Comparison of ENCODE assay signal across 8 mouse cellular contexts in the genomic region with DNA sequence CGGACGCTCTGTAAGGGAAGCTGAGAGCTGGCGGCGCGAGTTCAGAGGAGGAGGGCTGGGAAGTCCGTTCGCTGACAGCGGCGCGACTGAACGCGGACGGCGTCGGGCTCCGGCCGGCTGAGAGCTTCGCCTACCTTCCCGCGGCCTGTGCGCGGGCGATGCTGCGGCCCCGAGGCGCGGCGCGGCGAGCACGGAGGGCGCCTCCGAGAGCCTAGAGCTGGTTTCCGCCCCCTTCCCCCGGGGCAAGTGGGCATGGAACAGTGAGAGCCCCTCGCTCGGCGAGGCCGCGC. TPM values are rescaled to one million over a fixed set of nuclear protein-coding genes. Genes with fewer than 3 reads are reported as not detected.
DNase-seq lines count a peak whose midpoint lies in the region; ATAC-seq and TF ChIP-seq lines count a peak whose summit lies in the region.

No protein-coding gene starts in this region.

- ATAC-seq in lung, embryonic 16.5 days (ENCODE audit: low read depth), result peak; percentile 61
- ATAC-seq in limb, embryonic 11.5 days (ENCODE audit: insufficient number of reproducible peaks, low FRiP score, low TSS enrichment, low read depth), result peak; percentile 59

- H3K4me2 ChIP-seq in lung, embryonic 16.5 days (ENCODE audit: low read depth, low read length), result peak overlapping the region; percentile 84
- peak overlapping the region; percentile 95 for H3K4me2 ChIP-seq in limb, embryonic 11.5 days (ENCODE audit: low read depth, severe bottlenecking)

- 0% methylated on average over 24 of the region's 40 CpGs for WGBS in lung, embryonic 16.5 days
- 0% methylated on average over 40 of the region's 40 CpGs for WGBS in limb, embryonic 11.5 days
- under 1% methylated on average over 40 of the region's 40 CpGs for whole genome bisulfite sequencing in olfactory bulb, adult 2 months

- no peak for TF ChIP-seq POLR2A in embryonic fibroblast, embryonic 13.5 days (IDR thresholded peaks at IDR 0.05; ENCODE audit: low read depth, low read length)
- no peak; the same call in 1 of the 2 replicates for TF ChIP-seq POLR2A in olfactory bulb, adult 2 months (IDR thresholded peaks at IDR 0.05; ENCODE audit: insufficient read depth, low read depth, low read length)

- DNase-seq in lung, postnatal 4 days, result no peak
- no peak for DNase-seq in limb, embryonic 11.5 days (ENCODE audit: low spot score)
- no peak for DNase-seq in urinary bladder, postnatal 36 days (ENCODE audit: low spot score in 2 of 2)
- no peak for DNase-seq in thymus, adult 18-20 months
- no peak for DNase-seq in ovary, adult 18-20 months (ENCODE audit: low spot score)

- peak overlapping the region; percentile 76 for H3K9ac ChIP-seq in lung, embryonic 16.5 days (ENCODE audit: low read length)
- H3K9ac ChIP-seq in limb, embryonic 11.5 days (ENCODE audit: low read length), result peak overlapping the region; percentile 71

- peaks cover 13% of the 10 kb centered on the region; the same call in 1 of the 2 replicates for H3K4me1 ChIP-seq in lung, embryonic 16.5 days (replicated peaks; ENCODE audit: control insufficient read depth, insufficient read depth, low read length)
- peaks cover 12% of the 10 kb centered on the region for H3K4me1 ChIP-seq in embryonic fibroblast, embryonic 13.5 days (ENCODE audit: control insufficient read depth, insufficient read depth, low read length)
- peaks cover 17% of the 10 kb centered on the region for H3K4me1 ChIP-seq in limb, embryonic 11.5 days (ENCODE audit: control insufficient read depth, insufficient read depth, low read length)
- peaks cover 16% of the 10 kb centered on the region for H3K4me1 ChIP-seq in olfactory bulb, adult 2 months (ENCODE audit: control insufficient read depth, insufficient read depth, low read length)

- H3K27ac ChIP-seq in lung, embryonic 16.5 days (ENCODE audit: low read length), result peak overlapping the region; percentile 79
- H3K27ac ChIP-seq in embryonic fibroblast, embryonic 13.5 days (ENCODE audit: insufficient read depth, low read length), result peak overlapping the region; percentile 68
- H3K27ac ChIP-seq in limb, embryonic 11.5 days (replicated peaks; ENCODE audit: low read depth, low read length), result peak overlapping the region; percentile 76
- H3K27ac ChIP-seq in olfactory bulb, adult 2 months (ENCODE audit: insufficient read depth, low read depth, low read length), result no peak overlapping the region

- H3K9me3 ChIP-seq in lung, embryonic 16.5 days (ENCODE audit: control insufficient read depth, low read length), result no peaks in the 10 kb centered on the region
- no peaks in the 10 kb centered on the region for H3K9me3 ChIP-seq in limb, embryonic 11.5 days (ENCODE audit: control insufficient read depth, low read length)

- peak overlapping the region; percentile 68 for H3K4me3 ChIP-seq in lung, embryonic 16.5 days (ENCODE audit: low read length)
- peak overlapping the region; percentile 76 for H3K4me3 ChIP-seq in embryonic fibroblast, embryonic 13.5 days (ENCODE audit: insufficient read depth, low read length)
- H3K4me3 ChIP-seq in limb, embryonic 11.5 days (ENCODE audit: low read depth, low read length), result peak overlapping the region; percentile 70
- H3K4me3 ChIP-seq in olfactory bulb, adult 2 months (ENCODE audit: insufficient read depth, low read depth, low read length), result peak overlapping the region; percentile 44

- TF ChIP-seq CTCF in embryonic fibroblast, embryonic 13.5 days (IDR thresholded peaks at IDR 0.05; ENCODE audit: borderline replicate concordance, insufficient read depth, low read length), result no peak
- no peak for TF ChIP-seq CTCF in olfactory bulb, adult 2 months (IDR thresholded peaks at IDR 0.05; ENCODE audit: insufficient read depth, low read depth, low read length)

- no peaks in the 10 kb centered on the region for H3K36me3 ChIP-seq in lung, embryonic 16.5 days (ENCODE audit: control insufficient read depth, insufficient read depth, low read length)
- H3K36me3 ChIP-seq in limb, embryonic 11.5 days (ENCODE audit: control insufficient read depth, insufficient read depth, low read length), result no peaks in the 10 kb centered on the region

- no peaks in the 10 kb centered on the region for H3K27me3 ChIP-seq in lung, embryonic 16.5 days (ENCODE audit: control insufficient read depth, insufficient read depth, low read depth, low read length)
- no peaks in the 10 kb centered on the region for H3K27me3 ChIP-seq in limb, embryonic 11.5 days (ENCODE audit: control insufficient read depth, insufficient read depth, low read length)

RNA-seq across cellular contexts. Expression of a gene that starts 0.3 kb away (rescaled TPM):
- polyA plus RNA-seq in lung, embryonic 16.5 days (2015; fragmentation: Nextera tagmentation; extraction: Ambion mirVana), result 6.6 and 7.7 TPM in 2 replicates
- 3.9 and 4.4 TPM in 2 replicates for polyA plus RNA-seq in embryonic fibroblast, embryonic 13.5 days (2011; ENCODE audit: insufficient read length, low read depth, missing spikeins)
- 11.5 and 11.6 TPM in 2 replicates for polyA plus RNA-seq in limb, embryonic 11.5 days (2014; fragmentation: Nextera tagmentation; extraction: Ambion mirVana)
- not detected in 2 replicates for polyA plus RNA-seq in olfactory bulb, adult 2 months (2012; ENCODE audit: insufficient read depth, insufficient read length, low replicate concordance, missing spikeins)
